Mouse (Mus musculus) left cerebral cortex, adult 2 months (tissue): Measurements from ENCODE around the gene Ptgdr. TPM values are rescaled to one million over a fixed set of nuclear protein-coding genes. Genes with fewer than 3 reads are reported as not detected.
A peak's percentile ranks its signal among the peaks of the same experiment; 100 is the strongest.
"Not testable (repeated sequence)": the region's sequence is repeated elsewhere in the genome, so short reads cannot be mapped to it uniquely, and the experiment has no call there.

Experiments
- DNase-seq, 2 experiments: peaks; one replicate each; pipeline ENCODE4 v3.0.0; 2021 to 2022; ENCODE audit warnings: low spot score in 2 of 2, mixed read lengths in 1 of 2; ENCODE audit errors: extremely low spot score in 1 of 2
- H3K27ac ChIP-seq: fragments of 200-600 bp; 2 replicates; pipeline ENCODE4 v1.8.1; 2022
- H3K4me3 ChIP-seq: fragments of 200-600 bp; 2 replicates; pipeline ENCODE4 v1.8.1; 2022
- CTCF ChIP-seq: fragments of 200-600 bp; IDR thresholded peaks from 2 replicates; pipeline ENCODE4 v1.8.1; 2022; ENCODE audit warnings: antibody characterized with exemption, mild to moderate bottlenecking, moderate library complexity
- intact Hi-C: fragments of 180-260 bp; cut with DNase I; formaldehyde crosslinking; loops from one replicate; pipeline ENCODE4 v1.15.1; 2025
- long read RNA-seq, 2 experiments: library from polyadenylated mRNA; stranded (forward); transcript quantifications; one replicate each; pipeline ENCODE4 v2.0.0; 2021; ENCODE audit warnings: borderline mapping rate in 2 of 2
- total RNA-seq, 2 experiments: library from RNA; stranded (reverse); gene quantifications; 2 replicates each; pipeline ENCODE4 v1.2.3; 2021

Ptgdr gene
- total RNA-seq = under 1 TPM; 0.70 to 0.72 TPM
- long read RNA-seq, experiment 1, partial matches to known transcripts = 0 of 1 reads
- long read RNA-seq, experiment 1, other reads (novel, unspliced or antisense) = 0 of 1 reads
- long read RNA-seq, experiment 2 = 0 reads

- DNase-seq = no peak
- intact Hi-C loops = no loop called here
- TF ChIP-seq CTCF = no peak
- H3K4me3 ChIP-seq = peak within 1 kb of the TSS; percentile 31
- no peak within 1 kb of the TSS for H3K27ac ChIP-seq
Observed at GRCm38 (mm10) chr14:44858868-44859613, at the start of gene Ptgdr. TSS of gene Ptgdr (minus strand) at chr14:44859375.

DNA sequence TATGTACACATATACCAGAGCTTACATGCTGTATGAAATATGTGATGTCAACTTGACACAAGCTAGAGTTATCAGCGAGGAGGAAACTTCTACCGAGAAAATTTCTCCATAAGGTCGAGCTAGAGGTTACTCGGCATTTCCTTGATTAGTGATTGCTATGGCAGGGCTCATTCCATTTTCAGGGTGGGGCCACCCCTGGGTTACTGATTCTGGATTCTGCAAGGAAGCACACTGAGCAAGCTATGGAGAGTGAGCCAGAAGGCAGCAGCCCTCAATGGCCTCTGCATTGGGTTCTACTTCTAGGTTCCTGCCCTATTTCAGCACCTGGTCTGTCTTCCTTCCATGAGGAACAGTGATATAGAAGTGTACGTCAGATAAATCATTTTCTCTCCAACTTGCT lies 48.6 kb upstream of the Ptgdr start:
- intact Hi-C loops = no loop called here
- Histone ChIP-seq H3K27ac (no peak overlapping the region), H3K4me3 (no peak overlapping the region)
- no peak for DNase-seq
- TF ChIP-seq CTCF = no peak

DNA sequence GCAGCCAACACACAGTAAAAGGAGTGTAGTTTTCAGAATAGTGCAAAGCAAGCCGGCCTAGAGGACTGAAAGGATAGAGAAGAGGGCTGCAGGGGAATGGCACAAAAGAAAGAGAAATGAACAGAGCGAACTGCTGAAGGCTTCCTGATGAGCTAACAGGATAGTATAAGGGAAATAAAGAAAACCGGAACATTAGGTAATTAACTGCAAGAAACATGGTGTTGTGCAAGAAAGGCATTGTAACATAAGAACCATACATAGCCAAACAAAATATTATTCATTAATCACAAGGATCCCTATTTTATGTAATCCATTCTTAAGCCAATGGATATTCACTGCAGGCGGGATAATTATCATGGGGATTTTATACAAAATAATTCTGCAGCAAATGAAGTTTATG lies 45.0 kb upstream of the Ptgdr start:
- TF ChIP-seq CTCF = no peak
- intact Hi-C loops = no loop called here
- Histone ChIP-seq H3K27ac (no peak overlapping the region), H3K4me3 (no peak overlapping the region)
- DNase-seq = no peak

- H3K4me3 ChIP-seq, intact Hi-C loops, H3K27ac ChIP-seq, DNase-seq: not testable (repeated sequence)
Observed at GRCm38 (mm10) chr14:44901735-44902134, 42.6 kb upstream of the Ptgdr start.

DNA sequence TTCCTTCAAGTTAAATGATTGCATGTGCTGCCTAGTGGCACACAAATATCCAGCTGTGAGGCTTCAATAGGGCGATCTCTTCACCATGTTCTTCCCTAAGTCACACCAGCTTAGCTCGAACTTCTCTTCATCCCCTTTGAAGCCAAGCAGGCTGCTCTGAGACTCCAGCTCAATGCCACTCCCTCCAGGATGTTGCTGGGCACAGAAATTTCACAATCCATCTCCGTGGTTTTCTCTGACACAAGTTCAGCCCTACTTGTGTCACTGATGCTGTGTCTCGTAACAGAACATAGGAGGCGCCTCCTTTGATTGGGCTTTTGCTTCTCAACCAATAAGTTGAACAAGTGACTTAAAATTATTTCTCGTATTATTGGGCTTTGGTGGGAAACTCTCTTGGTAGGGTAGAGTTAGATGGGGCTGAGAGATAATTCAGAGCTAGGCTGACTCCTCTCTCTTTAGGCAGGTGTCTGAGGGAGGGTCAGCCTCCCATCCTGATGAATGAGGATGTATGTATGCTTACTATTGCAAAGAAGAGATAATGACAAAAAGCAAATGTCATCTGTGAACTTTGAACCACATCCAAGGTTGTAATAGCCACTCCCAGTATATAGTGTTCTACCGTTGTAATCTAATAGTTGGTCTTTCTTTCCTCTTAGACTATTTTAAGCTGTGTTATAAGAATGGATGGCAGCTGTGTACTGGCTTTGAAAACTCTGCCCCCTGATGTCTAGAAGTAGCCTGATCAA lies 32.4 kb upstream of the Ptgdr start:
- no peak for DNase-seq
- intact Hi-C loops = loop anchor here (10.0 kb wide), 1 partner anchor 67 kb away; no protein-coding TSS in a partner anchor
- no peak overlapping the region for H3K4me3 ChIP-seq
- no peak for TF ChIP-seq CTCF
- H3K27ac ChIP-seq = no peak overlapping the region

GRCm38 (mm10) chr14:44869686-44870085 lies 10.5 kb upstream of the Ptgdr start:
- no peak overlapping the region for H3K4me3 ChIP-seq
- DNase-seq = no peak
- no peak overlapping the region for H3K27ac ChIP-seq
- TF ChIP-seq CTCF = no peak
- intact Hi-C loops = no loop called here

DNA sequence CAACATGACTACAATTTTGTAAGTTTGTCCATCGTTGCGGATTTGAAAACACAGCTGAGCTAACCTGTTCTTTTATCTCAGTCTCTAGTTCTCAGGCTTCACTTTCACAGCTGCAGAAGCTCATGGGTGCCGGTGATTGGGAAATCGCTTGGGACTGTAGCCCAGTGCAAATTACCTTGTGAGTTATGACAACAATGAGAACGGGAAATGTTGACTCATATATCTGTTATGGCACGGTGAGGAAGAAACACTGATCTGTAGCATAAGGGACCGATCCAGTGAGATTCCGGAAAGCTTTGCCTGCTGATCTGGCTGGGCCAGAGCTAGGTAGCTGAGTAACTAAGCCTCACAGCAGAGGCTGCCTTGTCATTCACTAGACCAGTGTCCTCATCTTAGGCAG lies 6.5 kb upstream of the Ptgdr start:
- TF ChIP-seq CTCF = no peak
- intact Hi-C loops = no loop called here

GRCm38 (mm10) chr14:44863086-44863485 lies 3.9 kb upstream of the Ptgdr start:
- no peak for DNase-seq
- no peak for TF ChIP-seq CTCF
- intact Hi-C loops = no loop called here
- no peak overlapping the region for H3K27ac ChIP-seq
- H3K4me3 ChIP-seq = no peak overlapping the region

More for the DNA sequence above, 6.5 kb upstream of the Ptgdr start:
- no peak for DNase-seq
- no peak overlapping the region for H3K4me3 ChIP-seq
- H3K27ac ChIP-seq = no peak overlapping the region

- Histone ChIP-seq H3K4me3 (no peak overlapping the region), H3K27ac (no peak overlapping the region)
- TF ChIP-seq CTCF = no peak
- intact Hi-C loops = no loop called here
- no peak for DNase-seq
Observed at GRCm38 (mm10) chr14:44861161-44861560, 2.0 kb upstream of the Ptgdr start.

- no peak for DNase-seq
- no peak overlapping the region for H3K4me3 ChIP-seq
- no peak for TF ChIP-seq CTCF
- no peak overlapping the region for H3K27ac ChIP-seq
- intact Hi-C loops = no loop called here
Observed at GRCm38 (mm10) chr14:44858372-44858771, 803 bp downstream of the Ptgdr start.

- not testable (repeated sequence) for H3K27ac ChIP-seq, H3K4me3 ChIP-seq
- peak in 1 of 2 experiments; percentile 37 for DNase-seq
- intact Hi-C loops = loop anchor here (2.0 kb wide), 1 partner anchor 108 kb away; no protein-coding TSS in a partner anchor
- TF ChIP-seq CTCF = peak; percentile 52
Observed at GRCm38 (mm10) chr14:44850637-44851036, 8.5 kb downstream of the Ptgdr start.

- intact Hi-C loops = loop anchor here (10.0 kb wide), 1 partner anchor 297 kb away; no protein-coding TSS in a partner anchor
- DNase-seq = no peak
- Histone ChIP-seq H3K4me3 (no peak overlapping the region), H3K27ac (no peak overlapping the region)
- TF ChIP-seq CTCF = no peak
Observed at GRCm38 (mm10) chr14:44847740-44848139, 11.4 kb downstream of the Ptgdr start.
